Mouse (Mus musculus) stomach, embryonic 14.5 days (tissue): Measurements from ENCODE around the gene Ergic1. TPM values are rescaled to one million over a fixed set of nuclear protein-coding genes. Genes with fewer than 3 reads are reported as not detected.

Experiments
- ATAC-seq: fragments of 200-750 bp; cut with Nextera tagmentation; 2 replicates; pipeline ENCODE4 v1.8.0; 2017; ENCODE audit warnings: low read depth, moderate TSS enrichment; ENCODE audit not compliant: insufficient number of reproducible peaks, insufficient read depth, low FRiP score
- H3K27ac ChIP-seq: fragments of 300-500 bp; sonication (generic); 2 replicates; pipeline ENCODE4 v1.5.1; 2014; ENCODE audit warnings: mild to moderate bottlenecking, low read length, moderate library complexity, mixed read lengths
- H3K27me3 ChIP-seq: fragments of 300-500 bp; sonication (generic); 2 replicates; pipeline ENCODE4 v1.6.1; 2014; ENCODE audit warnings: low read length, control low read depth, mixed read lengths; ENCODE audit not compliant: control insufficient read depth, insufficient read depth
- H3K36me3 ChIP-seq: fragments of 300-500 bp; sonication (generic); 2 replicates; pipeline ENCODE4 v1.6.1; 2014; ENCODE audit warnings: mild to moderate bottlenecking, control low read depth, low read length, moderate library complexity, mixed read lengths; ENCODE audit not compliant: control insufficient read depth, insufficient read depth
- H3K4me1 ChIP-seq: fragments of 300-500 bp; sonication (generic); 2 replicates; pipeline ENCODE4 v1.6.1; 2014; ENCODE audit warnings: low read length, control low read depth, mixed read lengths; ENCODE audit not compliant: control insufficient read depth, insufficient read depth
- H3K4me2 ChIP-seq: fragments of 300-500 bp; sonication (generic); replicated peaks from 2 replicates; pipeline ENCODE4 v1.6.1; 2014; ENCODE audit warnings: low read depth, low read length, control low read depth
- H3K4me3 ChIP-seq: fragments of 300-500 bp; sonication (generic); 2 replicates; pipeline ENCODE4 v1.5.1; 2014; ENCODE audit warnings: low read depth, low read length, control low read depth
- H3K9ac ChIP-seq: fragments of 300-500 bp; sonication (generic); replicated peaks from 2 replicates; pipeline ENCODE4 v1.6.1; 2014; ENCODE audit warnings: low read depth, mild to moderate bottlenecking, control low read depth, low read length, moderate library complexity, mixed read lengths
- H3K9me3 ChIP-seq: fragments of 300-500 bp; sonication (generic); 2 replicates; pipeline ENCODE4 v1.6.1; 2016; ENCODE audit warnings: low read depth, low read length, control low read depth; ENCODE audit not compliant: control insufficient read depth
- WGBS: fragments of 180-500 bp; shearing (Covaris S2); extraction: QIAGEN DNeasy Blood & Tissue Kit; methylation state at CpG from one replicate; pipeline ENCODE4 v1.1.7; 2014; 5-methylcytosine and 5-hydroxymethylcytosine counted together
- polyA plus RNA-seq: library from polyadenylated mRNA; unstranded; fragments of >200 nt; fragmentation: Nextera tagmentation; extraction: Ambion mirVana; gene quantifications from 2 replicates; pipeline ENCODE4 v1.2.1, GENCODE M21; 2014

Ergic1 gene
- polyA plus RNA-seq: 133 and 142 TPM in 2 replicates

GRCm38 (mm10) chr17:26561290-26561640 is at the start of gene Ergic1:
TSS of gene Ergic1 (plus strand) at chr17:26561489.
- no peaks in the 10 kb centered on the region for H3K9me3 ChIP-seq
- peak within 1 kb of the TSS; percentile 97 for H3K4me2 ChIP-seq
- H3K36me3 ChIP-seq: peaks cover 3% of the 10 kb centered on the region; the same call in 1 of the 2 replicates
- H3K4me3 ChIP-seq: peak within 1 kb of the TSS; percentile 74
- H3K9ac ChIP-seq: peak within 1 kb of the TSS; percentile 79
- ATAC-seq: peak; percentile 91
- 1% methylated on average over 27 of the region's 36 CpGs for WGBS
- H3K27me3 ChIP-seq: no peaks in the 10 kb centered on the region
- H3K27ac ChIP-seq: peak within 1 kb of the TSS; percentile 68
- H3K4me1 ChIP-seq: peaks cover 24% of the 10 kb centered on the region

GRCm38 (mm10) chr17:26511816-26512774 is 49.2 kb upstream of the Ergic1 start:
- Histone ChIP-seq H3K4me2 (no peak overlapping the region), H3K9ac (no peak overlapping the region), H3K36me3 (no peaks in the 10 kb centered on the region), H3K27ac (no peak overlapping the region), H3K27me3 (no peaks in the 10 kb centered on the region), H3K9me3 (no peaks in the 10 kb centered on the region), H3K4me1 (peaks cover 9% of the 10 kb centered on the region), H3K4me3 (no peak overlapping the region)
- no peak for ATAC-seq
- 49% methylated on average over 7 of the region's 7 CpGs for WGBS

- H3K27ac ChIP-seq: no peak overlapping the region
- no peak overlapping the region for H3K4me3 ChIP-seq
Measured at GRCm38 (mm10) chr17:26512961-26513360, 48.3 kb upstream of the Ergic1 start.

GRCm38 (mm10) chr17:26513459-26514290 is 47.6 kb upstream of the Ergic1 start:
- Histone ChIP-seq H3K9ac (no peak overlapping the region), H3K36me3 (no peaks in the 10 kb centered on the region), H3K4me2 (no peak overlapping the region), H3K4me1 (peaks cover 6% of the 10 kb centered on the region), H3K27me3 (no peaks in the 10 kb centered on the region), H3K9me3 (no peaks in the 10 kb centered on the region), H3K27ac (no peak overlapping the region), H3K4me3 (no peak overlapping the region)
- no peak for ATAC-seq
- 79% methylated on average over 6 of the region's 6 CpGs for WGBS

More at GRCm38 (mm10) chr17:26512961-26513360, 48.3 kb upstream of the Ergic1 start:
- 70% methylated on average over 7 of the region's 7 CpGs for WGBS
- no peak for ATAC-seq
- no peak overlapping the region for H3K4me2 ChIP-seq
- H3K4me1 ChIP-seq: peaks cover 6% of the 10 kb centered on the region
- H3K27me3 ChIP-seq: no peaks in the 10 kb centered on the region
- H3K9ac ChIP-seq: no peak overlapping the region
- H3K36me3 ChIP-seq: no peaks in the 10 kb centered on the region
- H3K9me3 ChIP-seq: no peaks in the 10 kb centered on the region

- no peaks in the 10 kb centered on the region for H3K27me3 ChIP-seq
- H3K36me3 ChIP-seq: no peaks in the 10 kb centered on the region
- H3K9ac ChIP-seq: no peak overlapping the region
- H3K4me2 ChIP-seq: no peak overlapping the region
- peak; percentile 43; the same call in 1 of the 2 replicates for ATAC-seq
- H3K4me1 ChIP-seq: peaks cover under 1% of the 10 kb centered on the region
- no peak overlapping the region for H3K4me3 ChIP-seq
- no peaks in the 10 kb centered on the region for H3K9me3 ChIP-seq
- no peak overlapping the region for H3K27ac ChIP-seq
- 74% methylated on average over 3 of the region's 3 CpGs for WGBS
Measured at GRCm38 (mm10) chr17:26514581-26515030, 46.7 kb upstream of the Ergic1 start.

- H3K9me3 ChIP-seq: no peaks in the 10 kb centered on the region
- H3K4me3 ChIP-seq: no peak overlapping the region
- no peak overlapping the region for H3K4me2 ChIP-seq
- no peak for ATAC-seq
- 69% methylated on average over 4 of the region's 4 CpGs for WGBS
- H3K4me1 ChIP-seq: no peaks in the 10 kb centered on the region; the same call in 1 of the 2 replicates
- H3K36me3 ChIP-seq: no peaks in the 10 kb centered on the region
- no peak overlapping the region for H3K27ac ChIP-seq
- no peaks in the 10 kb centered on the region for H3K27me3 ChIP-seq
- H3K9ac ChIP-seq: no peak overlapping the region
Measured at GRCm38 (mm10) chr17:26515675-26516074, 45.6 kb upstream of the Ergic1 start.

- H3K4me2 ChIP-seq: no peak overlapping the region
- no peak for ATAC-seq
- no peaks in the 10 kb centered on the region for H3K36me3 ChIP-seq
- H3K4me3 ChIP-seq: no peak overlapping the region
- H3K27ac ChIP-seq: no peak overlapping the region
- no peak overlapping the region for H3K9ac ChIP-seq
- no peaks in the 10 kb centered on the region for H3K4me1 ChIP-seq
- no peaks in the 10 kb centered on the region for H3K9me3 ChIP-seq
- 87% methylated on average over 3 of the region's 3 CpGs for WGBS
- H3K27me3 ChIP-seq: no peaks in the 10 kb centered on the region
Measured at GRCm38 (mm10) chr17:26518306-26518705, 43.0 kb upstream of the Ergic1 start.

GRCm38 (mm10) chr17:26522711-26523110 is 38.6 kb upstream of the Ergic1 start:
- Histone ChIP-seq H3K9ac (no peak overlapping the region), H3K27me3 (no peaks in the 10 kb centered on the region), H3K36me3 (no peaks in the 10 kb centered on the region), H3K4me3 (no peak overlapping the region), H3K9me3 (no peaks in the 10 kb centered on the region), H3K4me2 (no peak overlapping the region), H3K27ac (no peak overlapping the region), H3K4me1 (no peaks in the 10 kb centered on the region)
- ATAC-seq: no peak
- 70% methylated on average over 4 of the region's 4 CpGs for WGBS
